Mouse (Mus musculus) thymus, adult 2 months (tissue): Measurements from ENCODE around the gene Zfyve21.

Source experiments
- CTCF ChIP-seq: fragments of 200-500 bp; IDR thresholded peaks from 2 replicates; pipeline ENCODE4 v1.5.1; 2012; ENCODE audit warnings: mild to moderate bottlenecking, control low read depth, low read length, moderate library complexity, borderline replicate concordance; ENCODE audit not compliant: control insufficient read depth, poor library complexity, insufficient read depth; ENCODE audit errors: extremely low read depth
- POLR2A ChIP-seq: fragments of 200-500 bp; IDR thresholded peaks from 2 replicates; pipeline ENCODE4 v1.6.1; 2012; ENCODE audit warnings: mild to moderate bottlenecking, low read length, control low read depth, moderate library complexity; ENCODE audit not compliant: control insufficient read depth, poor library complexity, insufficient read depth; ENCODE audit errors: extremely low read depth

DNA sequence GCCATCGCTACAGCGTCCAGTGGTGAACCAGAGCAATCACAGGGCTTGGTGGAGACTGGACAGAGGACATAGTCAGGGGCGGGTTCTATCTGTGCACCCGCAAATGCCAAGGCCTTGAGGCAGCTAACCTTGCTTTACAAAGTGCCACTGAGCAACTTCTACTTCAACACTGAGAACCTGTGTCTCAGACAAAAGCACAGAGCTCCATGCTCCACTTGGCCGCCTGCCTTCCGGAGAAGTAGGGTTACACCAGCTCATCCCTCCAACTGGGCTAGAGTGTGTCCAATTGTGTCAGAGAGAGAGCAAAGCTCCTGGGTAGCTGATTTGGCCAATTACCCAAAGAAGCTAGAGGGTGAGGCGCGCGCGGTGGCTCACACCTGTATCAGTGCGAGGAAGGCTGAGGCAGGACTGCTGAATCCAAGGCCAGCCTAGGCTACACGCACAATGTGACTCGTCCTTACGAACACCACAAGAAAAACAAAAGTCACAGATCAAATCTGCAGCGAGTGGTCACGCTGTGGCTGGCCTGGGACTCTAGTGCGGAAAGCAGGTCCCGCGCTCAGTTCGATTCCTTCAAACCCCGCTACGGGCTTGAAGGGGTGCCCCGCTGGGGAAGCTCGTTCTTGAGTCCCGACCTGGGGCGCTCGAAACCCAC, 732 bp upstream of the Zfyve21 start:
- TF ChIP-seq CTCF (no peak), POLR2A (no peak)
